Mouse (Mus musculus): ENCODE data around the gene Dolpp1.

DNA sequence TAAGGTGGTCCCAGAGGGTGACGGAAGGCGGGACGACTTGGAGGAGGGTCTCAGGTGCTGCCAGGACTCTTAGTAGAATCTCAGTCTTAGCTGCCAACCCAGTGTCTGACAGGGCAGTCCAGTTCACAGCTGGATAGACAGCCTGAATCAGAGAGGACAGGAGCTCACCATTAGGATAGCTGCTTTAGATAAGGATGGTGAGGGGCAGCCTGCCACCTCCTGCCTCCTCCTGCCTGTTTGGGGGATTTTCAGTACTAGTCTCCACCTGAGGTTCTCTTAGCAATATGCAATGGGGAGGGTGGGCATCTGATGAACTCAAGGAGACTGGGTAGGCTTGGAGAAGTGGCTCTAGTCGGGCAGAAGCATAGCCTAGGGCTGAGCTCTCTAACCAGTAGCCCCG lies 22.6 kb downstream of the Dolpp1 start:
- TF ChIP-seq CTCF (IDR thresholded peaks at IDR 0.05; ENCODE audit: low read depth, low read length) (no peak), POLR2A (IDR thresholded peaks at IDR 0.05; ENCODE audit: borderline replicate concordance, low read depth, low read length) (no peak)
